Mouse (Mus musculus) liver, postnatal 0 days (tissue): Measurements from ENCODE around the gene Fam171a2. TPM values are rescaled to one million over a fixed set of nuclear protein-coding genes. Genes with fewer than 3 reads are reported as not detected.

Experiments used
- ATAC-seq: fragments of 200-750 bp; cut with Nextera tagmentation; 2 replicates; pipeline ENCODE4 v1.8.0; 2017; ENCODE audit warnings: mild to moderate bottlenecking, moderate library complexity
- DNase-seq: peaks from one replicate; pipeline ENCODE4 v3.0.0-alpha.2; 2016
- H3K27ac ChIP-seq: fragments of 300-500 bp; sonication (generic); 2 replicates; pipeline ENCODE4 v1.5.1; 2014; ENCODE audit warnings: antibody characterized with exemption, moderate library complexity, mild to moderate bottlenecking, low read depth
- H3K27me3 ChIP-seq: fragments of 300-500 bp; sonication (generic); 2 replicates; pipeline ENCODE4 v1.6.1; 2014; ENCODE audit warnings: low read length, control low read depth, mixed read lengths; ENCODE audit not compliant: insufficient read depth
- H3K36me3 ChIP-seq: fragments of 300-500 bp; sonication (generic); replicated peaks from 2 replicates; pipeline ENCODE4 v1.6.1; 2014; ENCODE audit warnings: mild to moderate bottlenecking, control low read depth, low read length, moderate library complexity, mixed read lengths; ENCODE audit not compliant: insufficient read depth
- H3K4me1 ChIP-seq: fragments of 300-500 bp; sonication (generic); 2 replicates; pipeline ENCODE4 v1.6.1; 2014; ENCODE audit warnings: antibody characterized with exemption, mild to moderate bottlenecking, control low read depth; ENCODE audit not compliant: insufficient read depth
- H3K4me2 ChIP-seq: fragments of 300-500 bp; sonication (generic); 2 replicates; pipeline ENCODE4 v1.6.1; 2014; ENCODE audit warnings: low read depth, mild to moderate bottlenecking, low read length, moderate library complexity, mixed read lengths
- H3K4me3 ChIP-seq: fragments of 300-500 bp; sonication (generic); 2 replicates; pipeline ENCODE4 v1.5.1; 2014; ENCODE audit warnings: low read depth, low read length
- H3K9ac ChIP-seq: fragments of 300-500 bp; sonication (generic); replicated peaks from 2 replicates; pipeline ENCODE4 v1.6.1; 2014; ENCODE audit warnings: mild to moderate bottlenecking, moderate library complexity
- H3K9me3 ChIP-seq: fragments of 300-500 bp; sonication (generic); 2 replicates; pipeline ENCODE4 v1.6.1; 2016; ENCODE audit warnings: mild to moderate bottlenecking, control low read depth, low read length, mixed read lengths
- CTCF ChIP-seq: sonication (generic); IDR thresholded peaks from 2 replicates; pipeline ENCODE4 v1.5.1; 2016; ENCODE audit warnings: antibody characterized with exemption, low read depth
- EP300 ChIP-seq: IDR thresholded peaks from 2 replicates; pipeline ENCODE4 v1.6.1; 2016; ENCODE audit warnings: antibody characterized with exemption, low read depth, mild to moderate bottlenecking
- WGBS: fragments of 180-500 bp; shearing (Covaris S2); extraction: QIAGEN DNeasy Blood & Tissue Kit; methylation state at CpG from one replicate; pipeline ENCODE4 v1.1.7; 2014; ENCODE audit not compliant: insufficient replicate concordance; 5-methylcytosine and 5-hydroxymethylcytosine counted together
- polyA plus RNA-seq: library from polyadenylated mRNA; unstranded; fragments of >200 nt; fragmentation: Nextera tagmentation; extraction: Ambion mirVana; gene quantifications from 2 replicates; pipeline ENCODE4 v1.2.1, GENCODE M21; 2015

The Fam171a2 gene
- polyA plus RNA-seq, 1 experiment from 2014 or later: 0.23 TPM

DNA sequence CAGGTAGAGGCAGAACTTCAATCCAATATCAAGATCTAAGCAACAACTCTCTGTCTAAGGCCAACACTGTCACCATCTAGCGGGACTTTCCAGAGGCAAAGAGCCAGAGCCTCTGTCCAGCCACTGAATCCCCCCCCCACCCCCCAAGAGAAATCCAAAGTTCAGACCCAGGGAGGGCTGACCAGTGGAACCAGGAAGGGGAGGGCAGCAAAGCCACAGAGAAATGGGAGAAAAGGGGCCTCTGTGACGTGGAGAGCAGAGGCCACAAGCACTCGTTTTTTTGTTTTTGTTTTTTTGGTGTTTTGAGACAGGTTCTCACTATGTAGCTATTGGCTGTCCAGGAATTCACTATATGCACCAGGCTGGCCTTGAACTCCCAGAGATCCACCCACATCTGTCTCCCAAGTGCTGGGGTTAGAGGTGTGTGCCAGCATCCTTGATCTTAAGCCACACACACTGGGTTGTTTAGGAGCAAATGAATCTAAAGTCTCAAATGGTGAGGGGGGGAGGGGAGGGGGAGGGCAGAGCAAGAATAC is 37.6 kb downstream of the Fam171a2 start:
- no peaks in the 10 kb centered on the region for H3K27me3 ChIP-seq
- WGBS: 66% methylated on average over 3 of the region's 3 CpGs
- H3K4me1 ChIP-seq: peaks cover 31% of the 10 kb centered on the region
- TF ChIP-seq CTCF: no peak
- TF ChIP-seq EP300: no peak
- peaks cover 6% of the 10 kb centered on the region; the same call in 1 of the 2 replicates for H3K36me3 ChIP-seq
- no peaks in the 10 kb centered on the region for H3K9me3 ChIP-seq
- DNase-seq (peak; percentile 38), ATAC-seq (no peak)
- H3K4me3 ChIP-seq: no peak overlapping the region
- H3K9ac ChIP-seq: 0 out of 2 replicates have a peak overlapping the region, but pooled peaks have one; percentile 3
- peak overlapping the region; percentile 82 for H3K4me2 ChIP-seq
- H3K27ac ChIP-seq: peak overlapping the region; percentile 99

DNA sequence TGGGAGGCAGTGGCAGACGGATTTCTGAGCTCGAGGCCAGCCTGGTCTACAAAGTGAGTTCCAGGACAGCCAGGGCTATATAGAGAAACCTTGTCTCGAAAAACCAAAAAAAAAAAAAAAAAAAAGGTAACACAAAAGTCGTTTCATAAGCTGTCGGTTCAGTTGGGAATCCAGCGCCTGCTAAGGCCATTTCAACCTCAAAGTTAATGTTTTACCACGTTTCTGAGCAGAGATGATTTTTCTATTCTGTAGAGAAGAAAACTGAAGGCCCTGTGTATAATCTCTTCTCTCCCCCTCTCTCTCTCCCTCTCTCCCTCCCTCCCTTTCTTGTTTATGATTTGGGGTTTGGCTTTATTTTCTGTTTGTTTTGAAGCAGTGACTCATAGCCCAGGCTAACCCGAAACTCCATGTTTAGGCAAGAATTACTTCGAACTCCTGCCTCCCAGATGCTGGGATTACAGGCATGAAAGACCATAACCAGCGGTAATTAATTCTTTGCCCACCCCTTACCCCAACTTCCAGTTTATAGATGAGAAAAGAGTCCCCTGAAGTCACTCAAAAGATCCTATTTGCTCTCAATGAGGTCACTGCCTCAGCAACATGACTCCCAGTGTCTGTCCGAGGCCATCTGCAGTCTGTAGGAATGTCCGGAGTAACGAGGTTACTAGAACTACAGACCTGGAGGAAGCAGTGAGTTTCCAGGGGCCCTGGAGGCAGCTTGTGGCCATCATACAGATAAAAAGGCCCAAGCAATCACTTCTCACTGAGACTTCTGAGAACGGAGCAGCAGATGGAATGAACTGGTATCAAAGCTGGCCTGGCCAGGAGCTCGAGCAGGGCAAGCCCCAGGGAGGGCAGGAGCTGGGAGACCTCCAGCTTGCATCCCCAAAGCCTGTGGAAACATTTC is 38.3 kb downstream of the Fam171a2 start:
- no peaks in the 10 kb centered on the region for H3K9me3 ChIP-seq
- H3K4me3 ChIP-seq: peak overlapping the region; percentile 99
- H3K4me1 ChIP-seq: peaks cover 35% of the 10 kb centered on the region
- WGBS: 41% methylated on average over 14 of the region's 15 CpGs
- TF ChIP-seq EP300 (no peak), CTCF (no peak)
- ATAC-seq (no peak), DNase-seq (peak; percentile 21)
- peak overlapping the region; percentile 56 for H3K9ac ChIP-seq
- H3K36me3 ChIP-seq: peaks cover 13% of the 10 kb centered on the region
- H3K27ac ChIP-seq: peak overlapping the region; percentile 99
- H3K27me3 ChIP-seq: no peaks in the 10 kb centered on the region
- H3K4me2 ChIP-seq: peak overlapping the region; percentile 82

DNA sequence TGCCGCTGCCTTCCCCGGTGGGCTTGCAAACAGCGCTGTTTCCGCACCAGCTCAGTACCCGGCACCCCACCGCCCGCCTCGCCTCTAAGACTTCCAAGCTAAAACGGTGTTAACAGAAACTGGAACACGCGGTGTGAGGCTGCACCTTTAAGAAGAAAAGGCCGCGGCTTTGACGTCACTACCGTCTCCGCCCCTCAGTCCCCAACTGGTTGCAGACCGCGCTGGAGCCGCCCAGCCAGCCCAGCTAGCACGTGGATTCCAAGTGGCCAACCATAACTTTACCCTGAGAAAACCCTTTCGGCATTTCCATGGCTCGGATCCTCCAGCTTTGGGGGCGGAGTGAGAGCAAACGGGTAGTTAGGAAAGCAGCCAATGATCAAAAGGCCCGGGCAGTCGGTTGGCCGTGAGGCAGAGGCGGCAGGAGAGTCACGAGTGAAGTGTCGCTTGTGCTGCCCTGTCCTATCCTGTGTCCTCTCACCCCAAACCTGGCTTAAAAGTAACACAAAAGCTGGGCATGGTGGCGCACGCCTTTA is 39.1 kb downstream of the Fam171a2 start:
- no peaks in the 10 kb centered on the region for H3K9me3 ChIP-seq
- peaks cover 35% of the 10 kb centered on the region for H3K4me1 ChIP-seq
- DNase-seq: peak; percentile 97
- peak overlapping the region; percentile 100 for H3K9ac ChIP-seq
- H3K27ac ChIP-seq: peak overlapping the region; percentile 99
- H3K36me3 ChIP-seq: peaks cover 20% of the 10 kb centered on the region
- no peaks in the 10 kb centered on the region for H3K27me3 ChIP-seq
- ATAC-seq: peak; percentile 79
- peak overlapping the region; percentile 82 for H3K4me2 ChIP-seq
- TF ChIP-seq EP300 (peak; percentile 79), CTCF (no peak)
- under 1% methylated on average over 32 of the region's 32 CpGs for WGBS
- H3K4me3 ChIP-seq: peak overlapping the region; percentile 99

DNA sequence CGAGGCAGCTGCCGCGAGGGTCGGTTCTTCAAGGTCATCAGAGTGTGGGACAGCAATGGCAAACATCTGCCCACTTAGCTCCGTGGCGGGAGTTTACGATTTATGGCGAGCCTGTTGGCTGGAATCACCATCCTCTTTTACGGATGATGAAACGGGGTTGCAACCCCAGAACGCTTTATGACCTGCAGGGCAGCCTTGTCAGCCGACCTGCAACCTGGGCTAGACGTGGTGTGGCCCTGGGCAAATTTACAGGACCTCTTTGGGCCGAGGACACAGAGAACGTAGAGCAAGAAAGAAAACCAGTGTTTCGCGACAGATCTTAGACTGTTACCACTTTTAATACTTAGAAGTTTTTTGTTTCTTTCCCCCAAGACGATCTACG is 39.7 kb downstream of the Fam171a2 start, which contains the start of gene Slc25a39:
Gene Slc25a39 (minus strand): TSS at position 113 of the 382 bp plus-strand sequence.
- WGBS: 1% methylated on average over 19 of the region's 19 CpGs
- H3K9ac ChIP-seq: peak within 1 kb of the TSS; percentile 100
- peak within 1 kb of the TSS; percentile 99 for H3K4me3 ChIP-seq
- peak within 1 kb of the TSS; percentile 82 for H3K4me2 ChIP-seq
- peak within 1 kb of the TSS; percentile 99 for H3K27ac ChIP-seq
- H3K27me3 ChIP-seq: no peaks in the 10 kb centered on the region
- H3K9me3 ChIP-seq: no peaks in the 10 kb centered on the region
- TF ChIP-seq EP300 (no peak), CTCF (no peak)
- no peak for DNase-seq
- ATAC-seq: peak; percentile 45
- peaks cover 35% of the 10 kb centered on the region for H3K4me1 ChIP-seq
- peaks cover 26% of the 10 kb centered on the region for H3K36me3 ChIP-seq

DNA sequence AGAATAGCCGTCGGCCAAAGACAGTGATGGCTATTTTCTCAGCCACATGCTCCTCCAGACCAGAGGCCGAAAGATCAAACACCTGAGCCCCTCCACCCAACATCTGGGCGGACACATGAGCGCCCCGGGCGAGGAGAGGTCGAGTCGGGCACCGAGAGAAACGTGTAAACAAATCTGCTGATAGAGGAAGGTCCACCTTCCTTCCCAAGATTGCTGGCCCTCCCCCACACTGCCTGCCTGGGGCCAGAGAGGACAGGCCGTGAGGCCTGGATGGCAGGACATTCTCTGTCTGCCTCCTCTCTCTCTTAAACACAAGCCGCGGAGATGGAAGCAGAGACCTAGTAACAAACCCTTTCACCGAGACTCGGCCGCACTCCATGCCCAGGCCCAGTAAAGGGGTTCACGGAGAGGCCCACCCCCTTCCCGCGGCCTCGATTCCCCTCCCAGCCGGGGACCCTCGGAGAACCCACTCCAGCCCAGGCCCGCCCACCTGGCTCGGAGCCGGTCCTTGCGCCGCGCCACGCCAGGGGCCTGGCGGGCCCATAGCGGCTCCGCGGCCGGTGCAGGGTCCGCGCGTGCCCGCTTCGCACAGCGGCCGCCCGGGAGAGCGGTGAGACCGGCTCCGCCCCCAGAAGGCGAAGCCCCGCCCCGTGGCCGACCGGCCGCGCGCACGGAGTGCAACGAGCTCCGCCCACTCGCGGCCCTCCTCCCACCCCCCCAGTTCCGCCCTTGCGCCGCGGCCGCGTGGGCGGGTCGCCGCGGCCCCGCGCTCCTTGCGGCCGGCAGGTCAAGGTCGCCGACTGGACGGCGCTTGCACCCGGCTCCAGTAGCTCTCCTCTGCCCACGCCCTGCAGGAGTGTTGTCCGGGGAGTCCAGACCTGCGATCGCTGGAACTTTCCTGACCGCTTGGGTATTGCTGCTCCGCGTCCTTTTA is 40.3 kb downstream of the Fam171a2 start:
- DNase-seq: peak; percentile 97
- H3K4me1 ChIP-seq: peaks cover 35% of the 10 kb centered on the region

More for the DNA sequence above, 40.3 kb downstream of the Fam171a2 start:
- no peaks in the 10 kb centered on the region for H3K9me3 ChIP-seq
- H3K27ac ChIP-seq: peak overlapping the region; percentile 99
- under 1% methylated on average over 83 of the region's 85 CpGs for WGBS
- H3K36me3 ChIP-seq: peaks cover 33% of the 10 kb centered on the region
- no peaks in the 10 kb centered on the region for H3K27me3 ChIP-seq
- H3K9ac ChIP-seq: peak overlapping the region; percentile 100
- H3K4me2 ChIP-seq: peak overlapping the region; percentile 82
- no peak for TF ChIP-seq CTCF
- 0 out of 2 replicates have a peak, but pooled peaks have one; percentile 6 for TF ChIP-seq EP300
- ATAC-seq: peak; percentile 67
- H3K4me3 ChIP-seq: peak overlapping the region; percentile 99
